Mouse (Mus musculus) megakaryocyte, embryonic 14.5 days (primary cell): Measurements from ENCODE around the gene Gm3573. TPM values are rescaled to one million over a fixed set of nuclear protein-coding genes. Genes with fewer than 3 reads are reported as not detected.
"Not testable (repeated sequence)": the region's sequence is repeated elsewhere in the genome, so short reads cannot be mapped to it uniquely, and the experiment has no call there.

Experiments
- H3K27me3 ChIP-seq: replicated peaks from 2 replicates; pipeline ENCODE3; 2012; ENCODE audit warnings: inconsistent platforms
- H3K36me3 ChIP-seq: replicated peaks from 2 replicates; pipeline ENCODE3; 2012; ENCODE audit warnings: low read length, inconsistent platforms, mixed read lengths
- H3K4me1 ChIP-seq: 2 replicates; pipeline ENCODE4 v1.6.1; 2012; ENCODE audit warnings: inconsistent platforms
- H3K4me3 ChIP-seq: replicated peaks from 2 replicates; pipeline ENCODE3; 2012; ENCODE audit warnings: moderate library complexity, mild to moderate bottlenecking, inconsistent platforms
- H3K9me3 ChIP-seq: 2 replicates; pipeline ENCODE4 v1.6.1; 2012; ENCODE audit warnings: inconsistent platforms
- polyA plus RNA-seq: library from polyadenylated mRNA; stranded (reverse); fragments of >175 nt; gene quantifications from 2 replicates; pipeline ENCODE4 v1.2.3, GENCODE M21; 2012; ENCODE audit warnings: low replicate concordance; ENCODE audit not compliant: insufficient read depth

Gene Gm3573
- not detected in 2 replicates for polyA plus RNA-seq

DNA sequence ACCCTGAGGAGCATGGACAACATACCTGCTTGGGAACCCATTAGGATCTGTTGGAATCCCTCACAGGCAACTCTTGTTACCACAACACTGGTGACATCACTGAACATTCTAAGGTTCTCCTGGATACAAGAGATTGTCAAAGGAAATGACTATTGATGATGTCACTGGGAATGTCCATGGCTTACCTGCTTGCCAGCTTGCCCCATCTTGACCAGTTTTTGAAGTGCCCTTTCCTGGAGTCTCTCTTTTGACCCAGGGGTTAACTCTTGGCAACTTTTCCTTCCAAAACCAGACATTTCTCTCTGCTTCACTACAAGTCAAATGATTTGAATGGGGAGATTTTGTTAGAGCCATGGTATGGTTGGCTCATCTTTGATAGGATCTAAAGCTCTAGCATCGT is at the start of gene Gm3573:
Gm3573 (minus strand) TSS at position 101 of the 400 bp plus-strand sequence.
- not testable (repeated sequence) for H3K27me3 ChIP-seq, H3K36me3 ChIP-seq, H3K4me3 ChIP-seq, H3K4me1 ChIP-seq, H3K9me3 ChIP-seq

DNA sequence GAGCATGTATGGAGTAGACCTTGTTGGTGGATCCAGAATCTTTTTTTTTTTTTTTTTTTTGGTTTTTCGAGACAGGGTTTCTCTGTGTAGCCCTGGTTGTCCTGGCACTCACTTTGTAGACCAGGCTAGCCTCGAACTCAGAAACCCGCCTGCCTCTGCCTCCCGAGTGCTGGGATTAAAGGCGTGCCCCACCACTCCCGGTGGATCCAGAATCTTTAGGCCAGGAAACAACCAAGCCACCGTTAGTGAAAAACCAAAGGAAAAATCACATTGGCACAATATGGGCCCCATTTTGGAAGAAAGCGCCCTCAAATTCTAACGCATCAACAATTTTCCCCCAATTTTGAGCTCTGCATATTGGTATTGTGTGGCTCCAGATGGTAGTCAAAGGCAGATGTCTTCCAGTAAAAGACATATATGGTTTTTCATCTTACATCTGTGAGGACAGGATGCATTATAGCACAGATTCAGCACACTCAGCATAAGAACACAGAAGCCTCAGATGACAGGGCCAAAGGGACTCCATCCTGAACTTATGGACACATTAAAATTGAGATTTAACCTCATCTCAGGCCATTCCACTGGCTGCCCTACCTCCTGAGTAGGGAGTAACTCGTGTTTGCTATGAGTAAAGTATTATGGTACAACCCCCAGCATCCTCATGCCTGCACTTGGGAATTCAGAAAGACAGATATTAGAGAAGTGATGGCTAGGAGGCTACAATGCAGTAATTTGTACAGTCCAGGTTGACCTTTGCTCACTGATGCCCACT is 26.4 kb upstream of the Gm3573 start:
- not testable (repeated sequence) for H3K27me3 ChIP-seq

DNA sequence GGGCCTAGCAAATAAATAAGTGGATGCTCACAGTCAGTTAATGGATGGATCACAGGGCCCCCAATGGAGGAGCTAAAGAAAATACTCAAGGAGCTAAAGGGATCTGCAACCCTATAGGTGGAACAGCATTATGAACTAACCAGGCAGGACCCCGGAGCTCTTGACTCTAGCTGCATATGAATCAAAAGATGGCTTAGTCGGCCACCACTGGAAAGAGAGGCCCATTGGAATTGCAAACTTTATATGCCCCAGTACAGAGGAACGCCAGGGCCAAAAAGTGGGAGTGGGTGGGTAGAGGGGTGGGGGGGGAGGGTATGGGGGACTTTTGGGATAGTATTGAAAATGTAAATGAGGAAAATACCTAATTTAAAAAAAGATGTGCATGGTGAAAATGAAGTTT is 6.7 kb downstream of the Gm3573 start:
- H3K4me1 ChIP-seq, H3K9me3 ChIP-seq, H3K36me3 ChIP-seq, H3K27me3 ChIP-seq, H3K4me3 ChIP-seq: not testable (repeated sequence)

More for the DNA sequence above, 26.4 kb upstream of the Gm3573 start:
- H3K4me3 ChIP-seq, H3K4me1 ChIP-seq, H3K36me3 ChIP-seq, H3K9me3 ChIP-seq: not testable (repeated sequence)

- not testable (repeated sequence) for H3K36me3 ChIP-seq
These were observed 28.1 kb downstream of the Gm3573 start, which contains the start of gene Gm17027 for GRCm38 (mm10) chr14:42162522-42162921. Gm17027 (minus strand) TSS chr14:42162622.

More at GRCm38 (mm10) chr14:42162522-42162921, 28.1 kb downstream of the Gm3573 start, which contains the start of gene Gm17027:
- H3K27me3 ChIP-seq, H3K4me1 ChIP-seq, H3K9me3 ChIP-seq, H3K4me3 ChIP-seq: not testable (repeated sequence)

Other genes starting within 250 kb of the Gm3573 start
- gene 1700024B05Rik, start 246.8 kb downstream of the Gm3573 start, polyA plus RNA-seq: not detected in 2 replicates
- gene Gm6401, start 222.9 kb downstream of the Gm3573 start, polyA plus RNA-seq: not detected in 2 replicates
- gene Gm3543, start 207.5 kb downstream of the Gm3573 start, polyA plus RNA-seq: not detected in 2 replicates
- not detected in 2 replicates for gene Gm7951, start 73.4 kb downstream of the Gm3573 start, polyA plus RNA-seq
- not detected in 2 replicates for gene Gm17027, start 28.2 kb downstream of the Gm3573 start, polyA plus RNA-seq
- not detected in 2 replicates for gene Gm17026, start 69.3 kb upstream of the Gm3573 start, polyA plus RNA-seq
- not detected in 2 replicates for gene Gm9611, start 106.6 kb upstream of the Gm3573 start, polyA plus RNA-seq
- not detected in 2 replicates for gene Gm7995, start 119.4 kb upstream of the Gm3573 start, polyA plus RNA-seq
- gene Gm8005, start 248.9 kb upstream of the Gm3573 start, polyA plus RNA-seq: not detected in 2 replicates